Mouse (Mus musculus): ENCODE measurements around the gene Cwc15. TPM values are rescaled to one million over a fixed set of nuclear protein-coding genes. Genes with fewer than 3 reads are reported as not detected.

Cwc15 gene
- polyA plus RNA-seq, 1 experiment from 2014 or later, result 179 TPM

Other genes with a start within 250 kb of the Cwc15 start
- 13.2 and 22.9 TPM in 2 replicates for gene Sesn3, start 225.6 kb upstream of the Cwc15 start, polyA plus RNA-seq (2016; fragmentation: Nextera tagmentation; extraction: Ambion mirVana)
- 4.0 and 4.8 TPM in 2 replicates for gene Endod1, start 119.1 kb upstream of the Cwc15 start, polyA plus RNA-seq (2016; fragmentation: Nextera tagmentation; extraction: Ambion mirVana)
- 0.09 and 0.28 TPM in 2 replicates for gene Kdm4d, start 135 bp upstream of the Cwc15 start, polyA plus RNA-seq (2016; fragmentation: Nextera tagmentation; extraction: Ambion mirVana)
- gene Amotl1, start 144.4 kb downstream of the Cwc15 start, polyA plus RNA-seq (2016; fragmentation: Nextera tagmentation; extraction: Ambion mirVana), result 24.9 and 32.1 TPM in 2 replicates
- gene Piwil4, start 240.1 kb downstream of the Cwc15 start, polyA plus RNA-seq (2016; fragmentation: Nextera tagmentation; extraction: Ambion mirVana), result not detected in 2 replicates

Measured in limb, embryonic 10.5 days (tissue).